Mouse (Mus musculus) liver, embryonic 13.5 days (tissue): Measurements from ENCODE around the gene Ovol2. TPM values are rescaled to one million over a fixed set of nuclear protein-coding genes. Genes with fewer than 3 reads are reported as not detected.
A peak's percentile ranks its signal among the peaks of the same experiment; 100 is the strongest.

ENCODE experiments used
- ATAC-seq: fragments of 200-750 bp; cut with Nextera tagmentation; 2 replicates; pipeline ENCODE4 v1.8.0; 2017; ENCODE audit warnings: low read depth, mild to moderate bottlenecking, moderate number of reproducible peaks, moderate library complexity
- DNase-seq: peaks from one replicate; pipeline ENCODE4 v3.0.0; 2022
- H3K27ac ChIP-seq: fragments of 300-500 bp; sonication (generic); 2 replicates; pipeline ENCODE4 v1.5.1; 2015; ENCODE audit warnings: moderate library complexity, mild to moderate bottlenecking, inconsistent platforms
- H3K27me3 ChIP-seq: fragments of 300-500 bp; sonication (generic); 2 replicates; pipeline ENCODE4 v1.6.1; 2015; ENCODE audit warnings: mild to moderate bottlenecking, inconsistent platforms
- H3K36me3 ChIP-seq: fragments of 300-500 bp; sonication (generic); 2 replicates; pipeline ENCODE4 v1.6.1; 2015; ENCODE audit warnings: mild to moderate bottlenecking, inconsistent platforms
- H3K4me1 ChIP-seq: fragments of 300-500 bp; sonication (generic); replicated peaks from 2 replicates; pipeline ENCODE4 v1.6.1; 2015; ENCODE audit warnings: inconsistent platforms
- H3K4me2 ChIP-seq: fragments of 300-500 bp; sonication (generic); 2 replicates; pipeline ENCODE4 v1.6.1; 2015; ENCODE audit warnings: inconsistent platforms, mild to moderate bottlenecking, moderate library complexity
- H3K4me3 ChIP-seq: fragments of 300-500 bp; sonication (generic); replicated peaks from 2 replicates; pipeline ENCODE4 v1.5.1; 2015; ENCODE audit warnings: mild to moderate bottlenecking, inconsistent platforms
- H3K9ac ChIP-seq: fragments of 300-500 bp; sonication (generic); 2 replicates; pipeline ENCODE4 v1.6.1; 2015; ENCODE audit warnings: mild to moderate bottlenecking, inconsistent platforms
- H3K9me3 ChIP-seq: fragments of 300-500 bp; sonication (generic); replicated peaks from 2 replicates; pipeline ENCODE4 v1.6.1; 2016; ENCODE audit warnings: inconsistent platforms
- WGBS: fragments of 180-500 bp; shearing (Covaris S2); methylation state at CpG from one replicate; pipeline ENCODE4 v1.1.7; 2015; ENCODE audit not compliant: insufficient replicate concordance; 5-methylcytosine and 5-hydroxymethylcytosine counted together
- polyA plus RNA-seq: library from polyadenylated mRNA; unstranded; fragments of >200 nt; fragmentation: Nextera tagmentation; extraction: Ambion mirVana; gene quantifications from 2 replicates; pipeline ENCODE4 v1.2.1, GENCODE M21; 2015

The Ovol2 gene
- polyA plus RNA-seq, 1 experiment from 2014 or later, result not detected

- Histone ChIP-seq H3K4me1 (peaks cover 42% of the 10 kb centered on the region), H3K4me3 (no peak overlapping the region), H3K9me3 (no peaks in the 10 kb centered on the region), H3K27ac (no peak overlapping the region), H3K4me2 (no peak overlapping the region), H3K36me3 (peaks cover 39% of the 10 kb centered on the region), H3K9ac (no peak overlapping the region), H3K27me3 (no peaks in the 10 kb centered on the region)
- ATAC-seq (0 out of 2 replicates have a peak, but pooled peaks have one; percentile 13), DNase-seq (no peak)
- 58% methylated on average over 3 of the region's 3 CpGs for WGBS
Observed at GRCm38 (mm10) chr2:144276885-144277284, 55.1 kb downstream of the Ovol2 start.

GRCm38 (mm10) chr2:144274741-144275140 is 57.2 kb downstream of the Ovol2 start:
- no peak overlapping the region for H3K4me3 ChIP-seq
- DNase-seq (no peak), ATAC-seq (no peak)
- H3K9ac ChIP-seq, result peak overlapping the region; percentile 44
- no peaks in the 10 kb centered on the region for H3K9me3 ChIP-seq
- H3K27ac ChIP-seq, result peak overlapping the region; percentile 63
- WGBS, result 33% methylated on average over 8 of the region's 8 CpGs
- H3K27me3 ChIP-seq, result no peaks in the 10 kb centered on the region
- peak overlapping the region; percentile 18 for H3K4me2 ChIP-seq
- H3K4me1 ChIP-seq, result peaks cover 50% of the 10 kb centered on the region
- H3K36me3 ChIP-seq, result peaks cover 32% of the 10 kb centered on the region

DNA sequence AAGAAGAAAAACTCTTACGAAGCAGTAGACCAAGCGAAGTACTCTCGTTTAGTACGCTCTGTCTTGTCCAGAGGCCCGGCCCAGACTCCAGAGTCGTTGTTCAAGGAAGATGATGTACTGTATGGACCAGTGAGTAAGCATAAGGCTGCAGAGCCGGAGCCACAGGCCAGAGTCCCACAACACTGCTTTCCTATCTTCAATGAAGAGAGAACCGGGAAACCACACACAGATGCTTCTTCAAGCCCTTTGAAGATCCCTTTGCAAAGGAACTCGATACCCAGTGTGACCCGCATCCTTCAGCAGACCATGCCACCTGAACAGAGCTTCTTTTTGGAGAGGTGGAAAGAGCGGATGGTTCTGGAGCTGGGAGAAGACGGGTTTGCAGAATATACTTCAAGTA is 59.9 kb downstream of the Ovol2 start:
- Histone ChIP-seq H3K4me3 (peak overlapping the region; percentile 94), H3K9me3 (no peaks in the 10 kb centered on the region), H3K4me2 (peak overlapping the region; percentile 85), H3K4me1 (peaks cover 64% of the 10 kb centered on the region), H3K36me3 (peaks cover 22% of the 10 kb centered on the region), H3K27ac (peak overlapping the region; percentile 47; the same call in 1 of the 2 replicates), H3K9ac (peak overlapping the region; percentile 42), H3K27me3 (no peaks in the 10 kb centered on the region)
- ATAC-seq, result no peak
- 70% methylated on average over 12 of the region's 12 CpGs for WGBS
- no peak for DNase-seq

DNA sequence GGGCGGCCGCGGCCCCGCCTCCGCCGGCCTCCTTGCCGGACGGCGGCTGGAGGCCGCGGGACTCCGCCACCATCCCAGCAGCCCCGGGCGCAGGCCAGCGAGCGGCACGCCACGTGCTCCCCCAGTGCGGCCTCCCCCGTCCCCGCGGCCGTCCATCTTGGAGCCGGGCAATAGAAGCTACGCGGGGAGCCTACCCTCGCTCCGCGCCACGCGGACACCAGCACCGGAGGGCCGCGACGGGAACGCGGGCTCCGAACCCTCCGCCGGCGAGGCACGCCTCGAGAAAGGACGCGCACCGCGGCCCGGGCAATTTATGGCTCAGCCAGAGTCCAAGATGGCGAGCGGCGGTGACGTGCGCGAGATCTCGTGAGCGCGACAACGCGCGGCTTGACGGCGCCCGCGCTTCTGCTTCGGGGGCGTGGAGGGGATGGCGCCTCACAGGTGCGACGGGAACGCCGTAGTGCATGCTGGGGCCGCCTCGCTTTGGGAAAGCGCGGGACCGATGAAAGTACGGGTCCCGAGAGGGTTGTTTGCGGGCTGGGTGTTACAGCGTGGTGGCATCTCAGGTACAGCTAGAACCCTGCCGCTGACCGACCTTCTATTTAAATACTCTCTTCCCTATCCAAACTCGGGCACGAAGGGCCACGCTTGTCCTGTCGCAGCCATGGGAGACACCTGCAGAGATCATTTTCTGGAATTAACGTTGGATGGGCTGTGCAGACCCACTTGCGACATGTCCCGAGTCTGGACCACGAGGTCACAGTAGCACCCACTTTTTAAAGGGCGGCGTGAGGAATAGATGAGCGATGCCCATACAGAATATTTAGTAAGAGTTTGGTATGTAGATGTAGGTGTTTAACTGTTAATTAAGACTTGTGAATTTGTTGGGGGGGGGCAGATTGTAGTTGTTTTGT is 61.2 kb downstream of the Ovol2 start, which contains the start of the genes Mgme1 and Snx5:
Gene Mgme1, plus strand, starts transcription at position 157 of the 914 bp plus-strand sequence.
Gene Snx5, minus strand, starts transcription at position 400 of the 914 bp plus-strand sequence.
- Histone ChIP-seq H3K9ac (peak within 1 kb of the TSS; percentile 98), H3K27me3 (no peaks in the 10 kb centered on the region), H3K27ac (peak within 1 kb of the TSS; percentile 92), H3K4me2 (peak within 1 kb of the TSS; percentile 85), H3K4me3 (peak within 1 kb of the TSS; percentile 94), H3K4me1 (peaks cover 72% of the 10 kb centered on the region), H3K36me3 (peaks cover 23% of the 10 kb centered on the region), H3K9me3 (no peaks in the 10 kb centered on the region)
- ATAC-seq (peak; percentile 93), DNase-seq (peak; percentile 92)
- under 1% methylated on average over 86 of the region's 93 CpGs for WGBS

DNA sequence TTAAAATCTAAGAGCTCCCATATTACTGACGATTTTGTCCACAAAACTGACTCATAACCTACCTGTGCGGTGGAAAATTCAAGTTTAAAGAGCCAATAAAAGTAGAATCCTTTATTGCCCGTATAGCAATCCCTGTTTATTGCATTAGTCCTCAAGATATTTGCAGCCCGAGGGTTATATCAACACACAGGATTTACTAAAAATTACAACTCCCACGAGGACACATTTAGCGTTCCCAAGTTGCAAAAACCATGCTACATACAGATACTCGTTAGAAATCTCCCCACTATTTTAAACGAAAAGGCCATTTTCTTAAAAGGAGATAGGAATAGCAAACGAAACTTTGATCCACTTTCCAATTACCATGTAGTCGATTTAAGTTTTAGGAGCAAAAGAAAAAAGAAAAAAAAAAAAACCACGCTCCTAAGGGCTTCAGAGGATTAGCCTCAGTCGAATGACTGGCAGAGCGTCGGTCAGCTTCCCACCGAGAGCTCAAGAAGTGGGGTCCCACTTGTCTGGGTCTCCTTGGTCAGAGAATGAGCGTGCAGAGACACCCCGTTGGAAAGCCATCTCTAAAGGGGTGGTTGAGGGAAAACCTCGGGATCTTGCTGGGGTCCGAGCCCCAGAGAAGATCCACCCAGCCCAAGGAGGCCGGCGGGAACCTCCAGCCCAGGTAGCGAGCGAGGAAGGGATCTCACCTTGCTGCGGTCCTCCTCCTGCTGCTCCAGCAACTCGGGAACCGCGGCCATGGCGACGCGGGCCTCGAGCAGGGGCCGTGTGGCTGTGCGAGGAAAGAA is 62.1 kb downstream of the Ovol2 start:
- H3K27me3 ChIP-seq, result no peaks in the 10 kb centered on the region
- H3K4me3 ChIP-seq, result peak overlapping the region; percentile 94
- DNase-seq, result no peak
- no peaks in the 10 kb centered on the region for H3K9me3 ChIP-seq
- peak overlapping the region; percentile 85 for H3K4me2 ChIP-seq
- WGBS, result under 1% methylated on average over 25 of the region's 33 CpGs
- H3K36me3 ChIP-seq, result peaks cover 26% of the 10 kb centered on the region
- H3K27ac ChIP-seq, result peak overlapping the region; percentile 92
- ATAC-seq, result no peak; the same call in 1 of the 2 replicates
- H3K9ac ChIP-seq, result peak overlapping the region; percentile 98
- peaks cover 71% of the 10 kb centered on the region for H3K4me1 ChIP-seq

DNA sequence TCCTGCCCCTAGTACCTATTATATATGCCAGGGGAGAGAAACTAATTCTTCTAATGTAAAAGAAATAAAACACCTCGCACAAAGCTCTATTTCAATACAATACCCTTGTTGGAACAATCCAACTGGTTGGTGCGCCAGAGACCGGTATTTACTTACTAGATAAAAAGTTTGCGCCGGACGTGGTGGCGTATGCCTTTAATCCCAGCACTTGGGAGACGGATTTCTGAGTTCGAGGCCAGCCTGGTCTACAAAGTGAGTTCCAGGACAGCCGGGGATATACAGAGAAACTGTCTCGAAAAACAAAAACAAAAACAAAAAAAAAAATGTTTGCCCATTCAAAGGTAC is 62.7 kb downstream of the Ovol2 start:
- H3K27me3 ChIP-seq, result no peaks in the 10 kb centered on the region
- H3K4me2 ChIP-seq, result peak overlapping the region; percentile 85
- under 1% methylated on average over 11 of the region's 11 CpGs for WGBS
- ATAC-seq, result no peak
- H3K4me1 ChIP-seq, result peaks cover 71% of the 10 kb centered on the region
- DNase-seq, result no peak
- H3K9ac ChIP-seq, result peak overlapping the region; percentile 98
- H3K36me3 ChIP-seq, result peaks cover 32% of the 10 kb centered on the region
- no peaks in the 10 kb centered on the region for H3K9me3 ChIP-seq
- H3K27ac ChIP-seq, result peak overlapping the region; percentile 92; the same call in 1 of the 2 replicates
- H3K4me3 ChIP-seq, result peak overlapping the region; percentile 94

DNA sequence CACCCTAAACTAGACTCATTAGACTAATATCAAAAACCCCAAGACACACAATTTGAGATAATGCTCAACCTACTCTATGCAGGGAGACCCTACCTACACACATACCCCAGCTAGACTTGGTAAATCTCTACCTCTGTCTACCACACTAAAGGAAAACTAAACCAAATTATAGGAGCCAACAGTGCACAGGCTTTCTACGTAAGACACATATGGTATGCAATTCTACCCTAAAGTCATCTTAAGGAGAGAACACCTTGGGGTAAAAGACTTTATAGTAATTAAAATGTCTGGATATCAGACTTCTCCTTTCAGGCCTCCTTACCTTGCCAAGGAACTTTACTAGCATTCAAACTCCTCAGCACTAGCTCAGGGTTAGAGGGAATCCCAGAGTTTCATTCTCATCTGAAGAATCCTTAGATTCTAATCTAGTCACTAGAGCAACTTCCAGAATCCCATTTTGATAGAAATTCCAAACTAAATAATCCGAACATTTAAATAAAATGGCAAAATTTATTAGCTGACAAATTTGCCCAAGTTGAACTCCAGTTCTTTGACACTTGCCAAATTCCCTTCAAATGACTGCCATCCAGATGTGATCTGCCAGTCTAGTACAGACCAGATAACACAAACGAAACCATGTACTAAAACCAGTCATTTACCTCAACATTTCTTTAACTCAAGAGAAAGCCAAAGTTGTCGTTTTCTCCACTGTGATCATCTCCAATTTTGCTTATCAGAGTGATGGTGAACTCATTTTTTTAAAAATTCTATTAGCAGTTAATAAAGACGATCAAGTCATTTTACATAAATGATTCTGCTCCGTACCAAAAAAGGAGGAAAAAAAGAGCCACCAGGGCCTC is 63.3 kb downstream of the Ovol2 start:
- H3K36me3 ChIP-seq, result peaks cover 38% of the 10 kb centered on the region
- H3K9me3 ChIP-seq, result no peaks in the 10 kb centered on the region
- H3K4me2 ChIP-seq, result peak overlapping the region; percentile 85
- peak overlapping the region; percentile 98 for H3K9ac ChIP-seq
- DNase-seq (no peak), ATAC-seq (no peak)
- no peaks in the 10 kb centered on the region for H3K27me3 ChIP-seq
- H3K4me3 ChIP-seq, result peak overlapping the region; percentile 94
- WGBS, result 4% methylated on average over 6 of the region's 6 CpGs
- H3K27ac ChIP-seq, result peak overlapping the region; percentile 92; the same call in 1 of the 2 replicates
- peaks cover 71% of the 10 kb centered on the region for H3K4me1 ChIP-seq

- no peaks in the 10 kb centered on the region for H3K9me3 ChIP-seq
- H3K4me1 ChIP-seq, result peaks cover 71% of the 10 kb centered on the region
- no peaks in the 10 kb centered on the region for H3K27me3 ChIP-seq
- no peak for DNase-seq
- ATAC-seq, result no peak
- H3K9ac ChIP-seq, result peak overlapping the region; percentile 98
- peak overlapping the region; percentile 94 for H3K4me3 ChIP-seq
- 5% methylated on average over 1 of the region's 1 CpGs for WGBS
- H3K4me2 ChIP-seq, result peak overlapping the region; percentile 85
- peaks cover 48% of the 10 kb centered on the region for H3K36me3 ChIP-seq
- H3K27ac ChIP-seq, result peak overlapping the region; percentile 50; the same call in 1 of the 2 replicates
Observed at GRCm38 (mm10) chr2:144267731-144268015, 64.3 kb downstream of the Ovol2 start.

GRCm38 (mm10) chr2:144267004-144267730 is 64.8 kb downstream of the Ovol2 start:
- peak overlapping the region; percentile 94 for H3K4me3 ChIP-seq
- H3K4me1 ChIP-seq, result peaks cover 71% of the 10 kb centered on the region
- peak overlapping the region; percentile 50 for H3K27ac ChIP-seq
- peaks cover 51% of the 10 kb centered on the region for H3K36me3 ChIP-seq
- 22% methylated on average over 5 of the region's 5 CpGs for WGBS
- H3K4me2 ChIP-seq, result peak overlapping the region; percentile 85
- H3K27me3 ChIP-seq, result no peaks in the 10 kb centered on the region
- H3K9ac ChIP-seq, result peak overlapping the region; percentile 98
- ATAC-seq (no peak), DNase-seq (no peak)
- no peaks in the 10 kb centered on the region for H3K9me3 ChIP-seq
